Mouse (Mus musculus): Measurements from ENCODE around the gene Ppt1.

GRCm38 (mm10) chr4:122827651-122828050 is 8.4 kb upstream of the Ppt1 start:
- TF ChIP-seq CTCF (IDR thresholded peaks at IDR 0.05; ENCODE audit: low read depth) (no peak), EP300 (optimal IDR thresholded peaks at IDR 0.05) (no peak)
